Mouse (Mus musculus): ENCODE results near the gene Muc16. TPM values are rescaled to one million over a fixed set of nuclear protein-coding genes. Genes with fewer than 3 reads are reported as not detected.

Muc16 gene
- total and polyA plus RNA-seq, 2 experiments from 2014 or later, result under 0.01 TPM; not detected in 1

GRCm38 (mm10) chr9:18478168-18478567 is 196.2 kb downstream of the Muc16 start, which contains the start of the genes Zfp558 and Mbd3l1:
Gene Zfp558 (minus strand): TSS chr9:18478268.
Gene Mbd3l1 (plus strand): TSS chr9:18478359.
- DNase-seq (ENCODE audit: low spot score), result no peak
- Histone ChIP-seq H3K27ac (no peak within 1 kb of the TSS), H3K9ac (replicated peaks; ENCODE audit: low read length) (no peak within 1 kb of the TSS), H3K27me3 (ENCODE audit: insufficient read depth, low read length) (no peaks in the 10 kb centered on the region), H3K4me1 (ENCODE audit: insufficient read depth, low read length) (no peaks in the 10 kb centered on the region), H3K4me3 (ENCODE audit: low read length) (no peak within 1 kb of the TSS), H3K9me3 (ENCODE audit: low read length) (no peaks in the 10 kb centered on the region), H3K4me2 (ENCODE audit: low read depth, low read length) (no peak within 1 kb of the TSS), H3K36me3 (ENCODE audit: insufficient read depth, low read length) (no peaks in the 10 kb centered on the region)
- TF ChIP-seq CTCF (IDR thresholded peaks at IDR 0.05; ENCODE audit: low read depth), result no peak
- WGBS, result 75% methylated on average over 3 of the region's 3 CpGs
- no peak for ATAC-seq

GRCm38 (mm10) chr9:18473324-18474128 is 200.8 kb downstream of the Muc16 start:
- Histone ChIP-seq H3K27me3 (ENCODE audit: insufficient read depth, low read length) (no peaks in the 10 kb centered on the region), H3K27ac (peak overlapping the region; percentile 82), H3K4me1 (ENCODE audit: insufficient read depth, low read length) (no peaks in the 10 kb centered on the region), H3K9ac (replicated peaks; ENCODE audit: low read length) (peak overlapping the region; percentile 61), H3K9me3 (ENCODE audit: low read length) (no peaks in the 10 kb centered on the region), H3K4me3 (ENCODE audit: low read length) (peak overlapping the region; percentile 74), H3K36me3 (ENCODE audit: insufficient read depth, low read length) (no peaks in the 10 kb centered on the region), H3K4me2 (ENCODE audit: low read depth, low read length) (peak overlapping the region; percentile 78)
- peak; percentile 92 for DNase-seq (ENCODE audit: low spot score)
- TF ChIP-seq CTCF (IDR thresholded peaks at IDR 0.05; ENCODE audit: low read depth), result peak; percentile 46; the same call in 1 of the 2 replicates
- WGBS, result 4% methylated on average over 39 of the region's 39 CpGs
- ATAC-seq, result peak; percentile 99

- ATAC-seq (no peak), DNase-seq (ENCODE audit: low spot score) (no peak)
- H3K27ac ChIP-seq, result no peak overlapping the region
- H3K9me3 ChIP-seq (ENCODE audit: low read length), result no peaks in the 10 kb centered on the region
- no peak overlapping the region for H3K4me2 ChIP-seq (ENCODE audit: low read depth, low read length)
- 88% methylated on average over 3 of the region's 3 CpGs for WGBS
- H3K4me1 ChIP-seq (ENCODE audit: insufficient read depth, low read length), result no peaks in the 10 kb centered on the region
- TF ChIP-seq CTCF (IDR thresholded peaks at IDR 0.05; ENCODE audit: low read depth), result no peak
- H3K4me3 ChIP-seq (ENCODE audit: low read length), result no peak overlapping the region
- H3K36me3 ChIP-seq (ENCODE audit: insufficient read depth, low read length), result peaks cover 16% of the 10 kb centered on the region; the same call in 1 of the 2 replicates
- no peaks in the 10 kb centered on the region for H3K27me3 ChIP-seq (ENCODE audit: insufficient read depth, low read length)
- H3K9ac ChIP-seq (replicated peaks; ENCODE audit: low read length), result no peak overlapping the region
Observed at GRCm38 (mm10) chr9:18468005-18468404, 206.3 kb downstream of the Muc16 start.

- no peaks in the 10 kb centered on the region for H3K9me3 ChIP-seq (ENCODE audit: low read length)
- H3K36me3 ChIP-seq (ENCODE audit: insufficient read depth, low read length), result peaks cover 16% of the 10 kb centered on the region; the same call in 1 of the 2 replicates
- WGBS, result 46% methylated on average over 3 of the region's 3 CpGs
- ATAC-seq (no peak), DNase-seq (ENCODE audit: low spot score) (no peak)
- no peaks in the 10 kb centered on the region for H3K27me3 ChIP-seq (ENCODE audit: insufficient read depth, low read length)
- H3K4me1 ChIP-seq (ENCODE audit: insufficient read depth, low read length), result no peaks in the 10 kb centered on the region
- H3K27ac ChIP-seq, result no peak overlapping the region
- H3K9ac ChIP-seq (replicated peaks; ENCODE audit: low read length), result no peak overlapping the region
- no peak overlapping the region for H3K4me2 ChIP-seq (ENCODE audit: low read depth, low read length)
- H3K4me3 ChIP-seq (ENCODE audit: low read length), result no peak overlapping the region
- TF ChIP-seq CTCF (IDR thresholded peaks at IDR 0.05; ENCODE audit: low read depth), result no peak
Observed at GRCm38 (mm10) chr9:18467350-18467749, 207.0 kb downstream of the Muc16 start.

GRCm38 (mm10) chr9:18456520-18456919 is 217.8 kb downstream of the Muc16 start:
- peaks cover 6% of the 10 kb centered on the region; the same call in 1 of the 2 replicates for H3K9me3 ChIP-seq (ENCODE audit: low read length)

More at GRCm38 (mm10) chr9:18456520-18456919, 217.8 kb downstream of the Muc16 start:
- no peak for ATAC-seq
- Histone ChIP-seq H3K36me3 (ENCODE audit: insufficient read depth, low read length) (peaks cover 28% of the 10 kb centered on the region), H3K4me1 (ENCODE audit: insufficient read depth, low read length) (no peaks in the 10 kb centered on the region), H3K4me3 (ENCODE audit: low read length) (no peak overlapping the region), H3K27ac (no peak overlapping the region), H3K9ac (replicated peaks; ENCODE audit: low read length) (no peak overlapping the region), H3K27me3 (ENCODE audit: insufficient read depth, low read length) (no peaks in the 10 kb centered on the region), H3K4me2 (ENCODE audit: low read depth, low read length) (no peak overlapping the region)
- no peak for TF ChIP-seq CTCF (IDR thresholded peaks at IDR 0.05; ENCODE audit: low read depth)
- WGBS, result 69% methylated on average over 4 of the region's 4 CpGs
- no peak for DNase-seq (ENCODE audit: low spot score)

Small RNA genes within 50 kb of the gene (microRNA-seq; reads per million reads assigned to microRNA genes)
- 0 reads per million in 2 experiments for gene Gm22854

Other genes with a start within 250 kb of the Muc16 start
- not detected in 2 replicates for gene Mbd3l2, start 243.9 kb downstream of the Muc16 start, total RNA-seq (2014; rRNA removed)
- 0.06 and 0.09 TPM in 2 replicates for gene Mbd3l2, start 243.9 kb downstream of the Muc16 start, polyA plus RNA-seq (2015; fragmentation: Nextera tagmentation; extraction: Ambion mirVana)
- gene Zfp558, start 196.3 kb downstream of the Muc16 start, total RNA-seq (2014; rRNA removed), result 21.4 and 28.9 TPM in 2 replicates
- gene Zfp558, start 196.3 kb downstream of the Muc16 start, polyA plus RNA-seq (2015; fragmentation: Nextera tagmentation; extraction: Ambion mirVana), result 14.0 and 17.8 TPM in 2 replicates
- not detected in 2 replicates for gene Mbd3l1, start 196.2 kb downstream of the Muc16 start, total RNA-seq (2014; rRNA removed)
- gene Mbd3l1, start 196.2 kb downstream of the Muc16 start, polyA plus RNA-seq (2015; fragmentation: Nextera tagmentation; extraction: Ambion mirVana), result not detected in 2 replicates
- not detected in 2 replicates for gene Olfr24, start 89.5 kb upstream of the Muc16 start, total RNA-seq (2014; rRNA removed)
- gene Olfr24, start 89.5 kb upstream of the Muc16 start, polyA plus RNA-seq (2015; fragmentation: Nextera tagmentation; extraction: Ambion mirVana), result not detected in 2 replicates
- gene Olfr828, start 145.0 kb upstream of the Muc16 start, total RNA-seq (2014; rRNA removed), result not detected in 2 replicates
- not detected in 2 replicates for gene Olfr828, start 145.0 kb upstream of the Muc16 start, polyA plus RNA-seq (2015; fragmentation: Nextera tagmentation; extraction: Ambion mirVana)
- not detected in 2 replicates for gene Olfr829, start 180.4 kb upstream of the Muc16 start, total RNA-seq (2014; rRNA removed)
- gene Olfr829, start 180.4 kb upstream of the Muc16 start, polyA plus RNA-seq (2015; fragmentation: Nextera tagmentation; extraction: Ambion mirVana), result not detected in 2 replicates
- gene Olfr830, start 200.2 kb upstream of the Muc16 start, total RNA-seq (2014; rRNA removed), result not detected in 2 replicates
- not detected in 2 replicates for gene Olfr830, start 200.2 kb upstream of the Muc16 start, polyA plus RNA-seq (2015; fragmentation: Nextera tagmentation; extraction: Ambion mirVana)